Mouse (Mus musculus) liver, embryonic 12.5 days (tissue): Measurements from ENCODE around the gene Ahsg. TPM values are rescaled to one million over a fixed set of nuclear protein-coding genes. Genes with fewer than 3 reads are reported as not detected.
"Not testable (repeated sequence)": the region's sequence is repeated elsewhere in the genome, so short reads cannot be mapped to it uniquely, and the experiment has no call there.

ENCODE experiments used
- ATAC-seq: fragments of 200-750 bp; cut with Nextera tagmentation; 2 replicates; pipeline ENCODE4 v1.8.0; 2017; ENCODE audit warnings: moderate number of reproducible peaks, mild to moderate bottlenecking, moderate library complexity
- H3K27ac ChIP-seq: fragments of 300-500 bp; sonication (generic); 2 replicates; pipeline ENCODE4 v1.5.1; 2016; ENCODE audit warnings: mild to moderate bottlenecking
- H3K27me3 ChIP-seq: fragments of 300-500 bp; sonication (generic); replicated peaks from 2 replicates; pipeline ENCODE4 v1.6.1; 2016; ENCODE audit warnings: mild to moderate bottlenecking, moderate library complexity
- H3K36me3 ChIP-seq: fragments of 300-500 bp; sonication (generic); 2 replicates; pipeline ENCODE4 v1.6.1; 2016; ENCODE audit warnings: mild to moderate bottlenecking, moderate library complexity
- H3K4me1 ChIP-seq: fragments of 300-500 bp; sonication (generic); 2 replicates; pipeline ENCODE4 v1.6.1; 2016
- H3K4me2 ChIP-seq: fragments of 300-500 bp; sonication (generic); 2 replicates; pipeline ENCODE4 v1.6.1; 2016; ENCODE audit warnings: mild to moderate bottlenecking, moderate library complexity
- H3K4me3 ChIP-seq: fragments of 300-500 bp; sonication (generic); 2 replicates; pipeline ENCODE4 v1.5.1; 2016; ENCODE audit warnings: mild to moderate bottlenecking, moderate library complexity
- H3K9ac ChIP-seq: fragments of 300-500 bp; sonication (generic); 2 replicates; pipeline ENCODE4 v1.6.1; 2016; ENCODE audit warnings: mild to moderate bottlenecking, moderate library complexity
- H3K9me3 ChIP-seq: fragments of 300-500 bp; sonication (generic); replicated peaks from 2 replicates; pipeline ENCODE4 v1.6.1; 2016; ENCODE audit warnings: mild to moderate bottlenecking, moderate library complexity
- WGBS: fragments of 180-500 bp; shearing (Covaris S2); methylation state at CpG from one replicate; pipeline ENCODE4 v1.1.7; 2016; ENCODE audit not compliant: insufficient replicate concordance; 5-methylcytosine and 5-hydroxymethylcytosine counted together
- polyA plus RNA-seq: library from polyadenylated mRNA; unstranded; fragments of >200 nt; fragmentation: Nextera tagmentation; extraction: Ambion mirVana; gene quantifications from 2 replicates; pipeline ENCODE4 v1.2.1, GENCODE M21; 2016

Gene Ahsg
- polyA plus RNA-seq, 1 experiment from 2014 or later: 184 TPM

- WGBS: 71% methylated on average over 15 of the region's 15 CpGs
- Histone ChIP-seq H3K4me2 (no peak overlapping the region), H3K9me3 (no peaks in the 10 kb centered on the region), H3K36me3 (no peaks in the 10 kb centered on the region), H3K4me1 (0 out of 2 replicates have a peak, but pooled peaks cover 5% of the 10 kb centered on the region), H3K9ac (no peak overlapping the region), H3K27me3 (no peaks in the 10 kb centered on the region), H3K27ac (no peak overlapping the region), H3K4me3 (no peak overlapping the region)
- ATAC-seq: no peak
Measured at GRCm38 (mm10) chr16:22918664-22919312, 27.7 kb downstream of the Ahsg start.

- no peak for ATAC-seq
- Histone ChIP-seq H3K9ac (no peak overlapping the region), H3K27ac (no peak overlapping the region), H3K36me3 (no peaks in the 10 kb centered on the region), H3K4me2 (no peak overlapping the region), H3K27me3 (no peaks in the 10 kb centered on the region), H3K9me3 (no peaks in the 10 kb centered on the region), H3K4me3 (no peak overlapping the region), H3K4me1 (0 out of 2 replicates have a peak, but pooled peaks cover 5% of the 10 kb centered on the region)
- WGBS: 42% methylated on average over 18 of the region's 18 CpGs
Measured at GRCm38 (mm10) chr16:22919971-22920854, 29.1 kb downstream of the Ahsg start.

- WGBS: 72% methylated on average over 5 of the region's 5 CpGs
- no peak overlapping the region for H3K9ac ChIP-seq
- H3K4me1 ChIP-seq: 0 out of 2 replicates have a peak, but pooled peaks cover 5% of the 10 kb centered on the region
- ATAC-seq: no peak
- H3K4me3 ChIP-seq: no peak overlapping the region
- no peaks in the 10 kb centered on the region for H3K36me3 ChIP-seq
- H3K9me3 ChIP-seq: no peaks in the 10 kb centered on the region
- H3K27me3 ChIP-seq: no peaks in the 10 kb centered on the region
- H3K4me2 ChIP-seq: no peak overlapping the region
- no peak overlapping the region for H3K27ac ChIP-seq
Measured at GRCm38 (mm10) chr16:22921761-22922160, 30.7 kb downstream of the Ahsg start.

- H3K27me3 ChIP-seq: no peaks in the 10 kb centered on the region
- 70% methylated on average over 4 of the region's 4 CpGs for WGBS
- H3K4me2 ChIP-seq: no peak overlapping the region
- H3K9me3 ChIP-seq: no peaks in the 10 kb centered on the region
- H3K36me3 ChIP-seq: no peaks in the 10 kb centered on the region
- H3K27ac ChIP-seq: no peak overlapping the region
- 0 out of 2 replicates have a peak, but pooled peaks cover 5% of the 10 kb centered on the region for H3K4me1 ChIP-seq
- no peak overlapping the region for H3K4me3 ChIP-seq
- ATAC-seq: no peak
- H3K9ac ChIP-seq: no peak overlapping the region
Measured at GRCm38 (mm10) chr16:22922433-22922832, 31.4 kb downstream of the Ahsg start.

GRCm38 (mm10) chr16:22929575-22929974 lies 38.5 kb downstream of the Ahsg start:
- Histone ChIP-seq H3K9ac (no peak overlapping the region), H3K4me2 (no peak overlapping the region), H3K36me3 (no peaks in the 10 kb centered on the region), H3K27me3 (no peaks in the 10 kb centered on the region), H3K4me1 (no peaks in the 10 kb centered on the region), H3K27ac (no peak overlapping the region), H3K9me3 (no peaks in the 10 kb centered on the region), H3K4me3 (no peak overlapping the region)
- no peak for ATAC-seq
- WGBS: 61% methylated on average over 6 of the region's 6 CpGs

GRCm38 (mm10) chr16:22931431-22932200 lies 40.5 kb downstream of the Ahsg start:
- no peak overlapping the region for H3K4me3 ChIP-seq
- 66% methylated on average over 11 of the region's 11 CpGs for WGBS
- no peaks in the 10 kb centered on the region for H3K27me3 ChIP-seq
- no peak overlapping the region for H3K4me2 ChIP-seq
- no peaks in the 10 kb centered on the region for H3K36me3 ChIP-seq
- H3K9me3 ChIP-seq: no peaks in the 10 kb centered on the region
- no peak overlapping the region for H3K27ac ChIP-seq
- ATAC-seq: no peak
- no peak overlapping the region for H3K9ac ChIP-seq
- no peaks in the 10 kb centered on the region for H3K4me1 ChIP-seq

GRCm38 (mm10) chr16:22937631-22938030 lies 46.6 kb downstream of the Ahsg start:
- WGBS: 71% methylated on average over 12 of the region's 12 CpGs
- no peak for ATAC-seq
- Histone ChIP-seq H3K36me3 (no peaks in the 10 kb centered on the region), H3K27me3 (no peaks in the 10 kb centered on the region), H3K4me3 (no peak overlapping the region), H3K4me2 (no peak overlapping the region), H3K4me1 (no peaks in the 10 kb centered on the region), H3K27ac (no peak overlapping the region), H3K9ac (no peak overlapping the region), H3K9me3 (no peaks in the 10 kb centered on the region)

- no peak overlapping the region for H3K9ac ChIP-seq
- no peaks in the 10 kb centered on the region for H3K4me1 ChIP-seq
- H3K27me3 ChIP-seq: no peaks in the 10 kb centered on the region
- no peaks in the 10 kb centered on the region for H3K9me3 ChIP-seq
- 57% methylated on average over 2 of the region's 2 CpGs for WGBS
- ATAC-seq: no peak
- no peak overlapping the region for H3K27ac ChIP-seq
- no peak overlapping the region for H3K4me3 ChIP-seq
- H3K4me2 ChIP-seq: no peak overlapping the region
- H3K36me3 ChIP-seq: no peaks in the 10 kb centered on the region
Measured at GRCm38 (mm10) chr16:22938541-22938940, 47.5 kb downstream of the Ahsg start.

- WGBS: 68% methylated on average over 8 of the region's 8 CpGs
- no peaks in the 10 kb centered on the region for H3K27me3 ChIP-seq
Measured at GRCm38 (mm10) chr16:22939120-22939695, 48.1 kb downstream of the Ahsg start.

GRCm38 (mm10) chr16:22941825-22942476 lies 50.9 kb downstream of the Ahsg start:
- not testable (repeated sequence) for H3K4me2 ChIP-seq, H3K4me1 ChIP-seq, ATAC-seq, H3K36me3 ChIP-seq, H3K9me3 ChIP-seq, H3K4me3 ChIP-seq, H3K9ac ChIP-seq, H3K27ac ChIP-seq, H3K27me3 ChIP-seq

More at GRCm38 (mm10) chr16:22939120-22939695, 48.1 kb downstream of the Ahsg start:
- no peaks in the 10 kb centered on the region for H3K36me3 ChIP-seq
- H3K9me3 ChIP-seq: no peaks in the 10 kb centered on the region
- no peak overlapping the region for H3K9ac ChIP-seq
- ATAC-seq: no peak
- no peak overlapping the region for H3K27ac ChIP-seq
- H3K4me1 ChIP-seq: no peaks in the 10 kb centered on the region
- H3K4me3 ChIP-seq: no peak overlapping the region
- no peak overlapping the region for H3K4me2 ChIP-seq

- H3K9me3 ChIP-seq: no peaks in the 10 kb centered on the region
- no peak overlapping the region for H3K9ac ChIP-seq
- no peak for ATAC-seq
- no peaks in the 10 kb centered on the region for H3K4me1 ChIP-seq
- H3K27ac ChIP-seq: no peak overlapping the region
- H3K27me3 ChIP-seq: no peaks in the 10 kb centered on the region
- no peak overlapping the region for H3K4me3 ChIP-seq
- no peaks in the 10 kb centered on the region for H3K36me3 ChIP-seq
- 68% methylated on average over 2 of the region's 2 CpGs for WGBS
- H3K4me2 ChIP-seq: no peak overlapping the region
Measured at GRCm38 (mm10) chr16:22947371-22947770, 56.3 kb downstream of the Ahsg start.
